Mouse (Mus musculus) liver, embryonic 14.5 days (tissue): ENCODE measurements around the gene Elovl6. TPM values are rescaled to one million over a fixed set of nuclear protein-coding genes. Genes with fewer than 3 reads are reported as not detected.
A peak's percentile ranks its signal among the peaks of the same experiment; 100 is the strongest.

Source experiments
- ATAC-seq: fragments of 200-750 bp; cut with Nextera tagmentation; 2 replicates; pipeline ENCODE4 v1.8.0; 2017; ENCODE audit warnings: moderate number of reproducible peaks, mild to moderate bottlenecking, moderate library complexity; ENCODE audit not compliant: insufficient read depth
- DNase-seq, 3 experiments: peaks; one replicate each; pipeline ENCODE4 v3.0.0-alpha.2; 2012 to 2013; ENCODE audit warnings: low read depth in 3 of 3, low spot score in 3 of 3
- H3K27ac ChIP-seq: fragments of 300-500 bp; sonication (generic); 2 replicates; pipeline ENCODE4 v1.5.1; 2014; ENCODE audit warnings: moderate library complexity, mild to moderate bottlenecking, control low read depth, inconsistent platforms
- H3K27me3 ChIP-seq: fragments of 300-500 bp; sonication (generic); 2 replicates; pipeline ENCODE4 v1.6.1; 2014; ENCODE audit warnings: mild to moderate bottlenecking, low read length, moderate library complexity; ENCODE audit not compliant: control insufficient read depth, insufficient read depth
- H3K36me3 ChIP-seq: fragments of 300-500 bp; sonication (generic); replicated peaks from 2 replicates; pipeline ENCODE4 v1.6.1; 2014; ENCODE audit warnings: low read depth; ENCODE audit not compliant: control insufficient read depth, insufficient read depth
- H3K4me1 ChIP-seq, 2 experiments: fragments of 200-500 bp in 1 of 2; fragments of 300-500 bp in 1 of 2; sonication (generic) in 1 of 2; replicated peaks; 2 replicates each; pipeline ENCODE4 v1.6.1; 2012 to 2014; ENCODE audit warnings: antibody characterized with exemption in 1 of 2, inconsistent platforms in 1 of 2, low read length in 1 of 2; ENCODE audit not compliant: control insufficient read depth in 2 of 2, insufficient read depth in 2 of 2
- H3K4me2 ChIP-seq: fragments of 300-500 bp; sonication (generic); 2 replicates; pipeline ENCODE4 v1.6.1; 2014; ENCODE audit warnings: low read depth, mild to moderate bottlenecking, control low read depth, moderate library complexity
- H3K4me3 ChIP-seq, 2 experiments: fragments of 200-500 bp in 1 of 2; fragments of 300-500 bp in 1 of 2; sonication (generic) in 1 of 2; 2 replicates each; pipeline ENCODE4 v1.5.1; 2012 to 2014; ENCODE audit warnings: low read depth in 2 of 2, low read length in 2 of 2, mild to moderate bottlenecking in 2 of 2, control low read depth in 1 of 2, inconsistent platforms in 1 of 2, moderate library complexity in 1 of 2; ENCODE audit not compliant: insufficient read depth in 1 of 2
- H3K9ac ChIP-seq: fragments of 300-500 bp; sonication (generic); replicated peaks from 2 replicates; pipeline ENCODE4 v1.6.1; 2014; ENCODE audit warnings: mild to moderate bottlenecking, control low read depth, moderate library complexity
- H3K9me3 ChIP-seq: fragments of 300-500 bp; sonication (generic); 2 replicates; pipeline ENCODE4 v1.6.1; 2016; ENCODE audit warnings: low read length, mixed read lengths; ENCODE audit not compliant: control insufficient read depth
- CTCF ChIP-seq: IDR thresholded peaks from 2 replicates; pipeline ENCODE4 v1.5.1; 2016; ENCODE audit warnings: antibody characterized with exemption, low read depth, control low read depth
- EP300 ChIP-seq: IDR thresholded peaks from 2 replicates; pipeline ENCODE4 v1.6.1; 2016; ENCODE audit warnings: antibody characterized with exemption, low read depth
- WGBS: fragments of 180-500 bp; shearing (Covaris S2); extraction: QIAGEN DNeasy Blood & Tissue Kit; methylation state at CpG from one replicate; pipeline ENCODE4 v1.1.7; 2014; ENCODE audit not compliant: insufficient replicate concordance; 5-methylcytosine and 5-hydroxymethylcytosine counted together
- polyA plus RNA-seq, 2 experiments: library from polyadenylated mRNA; depleted of rRNA in 1 of 2; stranded (reverse) in 1 of 2; unstranded in 1 of 2; fragments of >200 nt; fragmentation: Nextera tagmentation in 1 of 2; extraction: Ambion mirVana in 1 of 2; gene quantifications; 2 replicates each; pipeline versions ENCODE4 v1.2.1 to v1.2.3; 2012 to 2014

Gene Elovl6
- polyA plus RNA-seq, 2 experiments: 7.2 TPM

DNA sequence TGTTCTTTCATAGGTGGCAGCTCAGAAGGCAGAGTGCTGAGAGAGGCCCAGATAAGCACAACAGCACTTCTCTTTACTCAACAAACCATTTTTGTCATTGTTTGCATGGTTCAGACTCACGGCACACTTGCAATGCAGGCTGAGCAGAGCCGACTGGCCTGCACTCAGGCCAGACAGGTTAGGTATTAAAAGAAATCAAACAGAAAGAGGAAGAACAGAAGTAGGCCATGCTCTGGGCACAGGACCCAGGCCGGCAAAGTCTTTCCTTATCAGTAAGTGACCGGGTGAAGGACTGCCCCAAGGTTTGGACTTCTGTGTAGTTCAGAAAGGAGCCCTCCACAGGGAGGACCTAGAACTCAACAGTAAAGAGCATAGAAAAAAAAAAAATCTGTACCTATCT is 149.7 kb downstream of the Elovl6 start:
- Histone ChIP-seq H3K9ac (no peak overlapping the region), H3K27me3 (no peaks in the 10 kb centered on the region), H3K27ac (no peak overlapping the region), H3K9me3 (no peaks in the 10 kb centered on the region), H3K4me2 (no peak overlapping the region), H3K4me3 (no peak overlapping the region), H3K36me3 (no peaks in the 10 kb centered on the region), H3K4me1 (no peaks in the 10 kb centered on the region)
- 53% methylated on average over 4 of the region's 4 CpGs for WGBS
- ATAC-seq (no peak), DNase-seq (peak in 1 of 3 experiments; percentile 5)
- TF ChIP-seq CTCF: no peak
- TF ChIP-seq EP300: no peak

DNA sequence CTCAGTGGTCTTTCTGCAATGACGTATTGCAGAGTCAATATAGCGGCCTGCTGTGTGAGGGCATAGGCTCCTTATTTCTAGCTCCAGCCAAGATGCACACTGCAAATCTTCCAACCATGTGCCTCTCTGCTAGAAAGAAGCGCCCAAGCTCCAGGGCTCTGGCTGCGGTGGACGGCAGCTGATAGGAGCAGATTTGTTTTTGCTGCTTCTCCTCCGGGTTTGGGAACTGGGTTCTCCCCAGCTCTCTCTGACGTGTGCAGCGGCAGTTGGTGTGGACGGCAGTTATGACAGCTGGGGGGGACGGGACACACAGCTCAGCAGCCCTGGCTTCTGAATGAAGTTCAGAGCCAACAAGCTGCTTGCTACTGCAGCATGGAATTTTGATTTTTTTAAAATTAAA is 150.2 kb downstream of the Elovl6 start:
- ATAC-seq (no peak), DNase-seq (no peak)
- Histone ChIP-seq H3K9ac (no peak overlapping the region), H3K4me2 (no peak overlapping the region), H3K27ac (no peak overlapping the region), H3K36me3 (no peaks in the 10 kb centered on the region), H3K9me3 (no peaks in the 10 kb centered on the region), H3K27me3 (no peaks in the 10 kb centered on the region), H3K4me1 (no peaks in the 10 kb centered on the region), H3K4me3 (no peak overlapping the region)
- 73% methylated on average over 10 of the region's 10 CpGs for WGBS
- TF ChIP-seq EP300 (no peak), CTCF (no peak)

DNA sequence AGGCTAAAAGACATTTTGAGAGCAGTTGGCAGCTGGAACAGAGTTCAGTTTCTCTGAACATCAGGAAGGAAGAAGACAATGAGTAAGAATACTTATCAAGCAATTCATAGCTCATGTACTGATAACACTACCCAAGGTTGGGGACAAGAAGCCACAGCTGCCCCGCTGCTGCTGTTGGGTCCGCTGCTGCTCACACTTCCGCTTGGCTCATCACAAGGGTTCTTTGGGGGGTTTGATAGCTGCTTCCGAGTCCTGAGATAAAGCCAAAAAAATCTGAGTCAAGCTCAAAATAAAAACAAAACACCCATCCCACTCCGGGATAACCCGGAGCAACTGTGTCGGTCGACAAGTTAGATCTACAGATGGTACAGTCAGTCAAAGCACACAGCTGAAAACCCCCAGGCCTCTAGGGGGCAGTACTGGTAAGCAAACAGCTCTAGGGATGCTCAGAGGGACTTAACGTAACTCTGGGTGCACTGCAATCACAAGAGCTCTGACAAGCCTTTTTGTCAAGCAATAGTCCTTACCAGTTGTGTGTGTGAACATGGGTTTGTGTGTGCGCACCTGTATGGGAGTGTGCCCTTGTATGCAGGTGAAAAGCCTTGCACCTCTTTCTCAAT is 151.0 kb downstream of the Elovl6 start:
- WGBS: 69% methylated on average over 10 of the region's 10 CpGs
- ATAC-seq (no peak), DNase-seq (no peak)
- Histone ChIP-seq H3K27ac (no peak overlapping the region), H3K4me2 (no peak overlapping the region), H3K9ac (no peak overlapping the region), H3K4me3 (no peak overlapping the region), H3K27me3 (no peaks in the 10 kb centered on the region), H3K36me3 (no peaks in the 10 kb centered on the region), H3K4me1 (no peaks in the 10 kb centered on the region), H3K9me3 (no peaks in the 10 kb centered on the region)
- TF ChIP-seq EP300 (no peak), CTCF (peak; percentile 55)

DNA sequence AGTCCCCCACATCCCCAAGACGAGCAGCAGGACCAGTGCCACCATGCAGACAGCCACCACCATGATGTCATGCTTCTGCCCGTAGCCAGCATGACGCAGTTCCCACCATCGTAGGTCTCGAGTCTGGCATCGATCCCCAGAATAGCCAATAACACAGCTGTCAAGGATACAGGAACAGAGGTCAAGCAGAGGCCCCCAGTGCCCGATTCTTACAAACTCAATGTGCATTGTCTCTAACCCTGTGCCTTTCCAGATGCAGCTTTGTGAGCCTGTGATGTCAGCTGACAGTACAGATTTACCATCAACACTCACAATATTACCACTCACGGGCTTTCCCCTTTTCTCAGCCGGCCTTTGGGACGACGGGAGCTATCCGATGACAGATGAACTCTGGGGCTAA is 154.0 kb downstream of the Elovl6 start:
- Histone ChIP-seq H3K9ac (no peak overlapping the region), H3K4me3 (no peak overlapping the region), H3K4me2 (no peak overlapping the region), H3K9me3 (no peaks in the 10 kb centered on the region), H3K27me3 (no peaks in the 10 kb centered on the region), H3K36me3 (no peaks in the 10 kb centered on the region), H3K27ac (no peak overlapping the region), H3K4me1 (no peaks in the 10 kb centered on the region)
- DNase-seq (no peak), ATAC-seq (no peak)
- 78% methylated on average over 12 of the region's 12 CpGs for WGBS
- TF ChIP-seq EP300 (no peak), CTCF (no peak)

DNA sequence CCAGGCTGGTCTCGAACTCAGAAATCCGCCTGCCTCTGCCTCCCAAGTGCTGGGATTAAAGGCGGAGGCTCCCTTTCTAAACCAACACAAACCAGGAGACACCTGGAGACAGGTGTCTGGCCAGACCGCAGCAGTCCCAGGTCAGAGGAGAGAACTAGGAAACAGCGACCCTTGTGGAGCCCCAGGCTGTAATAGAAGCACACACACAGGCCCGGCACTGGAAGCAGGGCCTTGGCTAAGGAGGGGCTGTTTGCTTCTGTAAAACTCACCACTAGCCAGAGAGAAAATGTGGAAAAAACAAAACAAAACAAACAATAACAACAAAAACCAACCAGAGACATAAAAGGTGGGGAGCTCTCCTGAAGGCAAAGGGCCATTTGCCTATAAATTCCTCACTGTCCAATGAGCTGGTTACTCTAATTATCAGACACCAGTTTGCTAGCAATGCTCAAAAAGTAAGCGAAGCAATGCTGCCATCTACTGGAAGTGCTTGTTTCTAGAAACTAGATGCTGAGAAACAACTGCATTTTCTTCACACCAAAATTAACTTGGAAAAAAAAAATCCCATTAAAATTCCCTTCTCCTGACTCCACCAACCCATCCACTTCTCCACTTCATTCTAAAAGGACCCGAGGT is 154.7 kb downstream of the Elovl6 start:
- no peaks in the 10 kb centered on the region for H3K36me3 ChIP-seq
- peak; percentile 59 for TF ChIP-seq CTCF
- no peak for TF ChIP-seq EP300
- H3K27ac ChIP-seq: no peak overlapping the region
- no peak overlapping the region for H3K4me2 ChIP-seq
- no peak overlapping the region for H3K4me3 ChIP-seq
- ATAC-seq (no peak), DNase-seq (peak; percentile 14 to 31 (median 30))
- H3K9me3 ChIP-seq: no peaks in the 10 kb centered on the region
- no peaks in the 10 kb centered on the region for H3K27me3 ChIP-seq
- H3K4me1 ChIP-seq: no peaks in the 10 kb centered on the region
- H3K9ac ChIP-seq: no peak overlapping the region
- 58% methylated on average over 8 of the region's 8 CpGs for WGBS
